Mouse (Mus musculus) heart, adult 2 months (tissue): ENCODE measurements around the gene Srr. TPM values are rescaled to one million over a fixed set of nuclear protein-coding genes. Genes with fewer than 3 reads are reported as not detected.

Experiments
- DNase-seq, 2 experiments: peaks; one replicate each; pipeline ENCODE4 v3.0.0; 2021
- H3K27ac ChIP-seq: fragments of 200-600 bp; 2 replicates; pipeline ENCODE4 v1.8.1; 2022
- H3K27me3 ChIP-seq: fragments of 200-500 bp; 2 replicates; pipeline ENCODE4 v1.6.1; 2012; ENCODE audit warnings: mild to moderate bottlenecking, low read length, inconsistent platforms, mixed read lengths; ENCODE audit not compliant: control insufficient read depth, insufficient read depth
- H3K36me3 ChIP-seq: fragments of 200-500 bp; 2 replicates; pipeline ENCODE4 v1.6.1; 2012; ENCODE audit warnings: low read length, inconsistent platforms; ENCODE audit not compliant: control insufficient read depth, insufficient read depth
- H3K4me1 ChIP-seq: fragments of 200-500 bp; 2 replicates; pipeline ENCODE4 v1.6.1; 2011; ENCODE audit warnings: low read length; ENCODE audit not compliant: control insufficient read depth, insufficient read depth
- H3K4me3 ChIP-seq: fragments of 200-600 bp; 2 replicates; pipeline ENCODE4 v1.8.1; 2022
- H3K79me2 ChIP-seq: fragments of 200-500 bp; replicated peaks from 2 replicates; pipeline ENCODE4 v1.6.1; 2012; ENCODE audit warnings: mild to moderate bottlenecking, inconsistent platforms, low read length, moderate library complexity, mixed read lengths; ENCODE audit not compliant: control insufficient read depth, insufficient read depth
- H3K9ac ChIP-seq: fragments of 200-500 bp; 2 replicates; pipeline ENCODE4 v1.6.1; 2012; ENCODE audit warnings: low read depth, mild to moderate bottlenecking, control low read depth, inconsistent platforms, low read length, mixed read lengths
- CTCF ChIP-seq: fragments of 200-600 bp; IDR thresholded peaks from 2 replicates; pipeline ENCODE4 v1.8.1; 2022; ENCODE audit warnings: antibody characterized with exemption, mild to moderate bottlenecking, moderate library complexity
- EP300 ChIP-seq: fragments of 200-500 bp; IDR thresholded peaks from 2 replicates; pipeline ENCODE4 v1.6.1; 2011; ENCODE audit warnings: low read depth, low read length, control low read depth; ENCODE audit not compliant: insufficient read depth
- POLR2A ChIP-seq: fragments of 200-500 bp; IDR thresholded peaks from 2 replicates; pipeline ENCODE4 v1.6.1; 2011; ENCODE audit warnings: mild to moderate bottlenecking, low read depth, low read length, control low read depth; ENCODE audit not compliant: insufficient read depth
- WGBS: fragments of 180-500 bp; shearing (Covaris S2); methylation state at CpG from one replicate; pipeline ENCODE4 v1.1.7; 2018; 5-methylcytosine and 5-hydroxymethylcytosine counted together
- intact Hi-C: fragments of 180-260 bp; cut with DNase I; formaldehyde crosslinking; loops from one replicate; pipeline ENCODE4 v1.15.1; 2025
- microRNA-seq, 2 experiments: library from miRNA; unstranded; fragments of <30 nt; microRNA quantifications; one replicate each; pipeline ENCODE4 v1.2.0; 2021
- polyA plus RNA-seq: library from polyadenylated mRNA; depleted of rRNA; stranded (reverse); fragments of >200 nt; gene quantifications from 2 replicates; pipeline ENCODE4 v1.2.3, GENCODE M21; 2012; rRNA removed
- total RNA-seq, 2 experiments: library from RNA; stranded (reverse); gene quantifications; 2 replicates each; pipeline ENCODE4 v1.2.3; 2021

Gene Srr
- total and polyA plus RNA-seq, 3 experiments: 12.6 to 31.7 (median 24.1) TPM

DNA sequence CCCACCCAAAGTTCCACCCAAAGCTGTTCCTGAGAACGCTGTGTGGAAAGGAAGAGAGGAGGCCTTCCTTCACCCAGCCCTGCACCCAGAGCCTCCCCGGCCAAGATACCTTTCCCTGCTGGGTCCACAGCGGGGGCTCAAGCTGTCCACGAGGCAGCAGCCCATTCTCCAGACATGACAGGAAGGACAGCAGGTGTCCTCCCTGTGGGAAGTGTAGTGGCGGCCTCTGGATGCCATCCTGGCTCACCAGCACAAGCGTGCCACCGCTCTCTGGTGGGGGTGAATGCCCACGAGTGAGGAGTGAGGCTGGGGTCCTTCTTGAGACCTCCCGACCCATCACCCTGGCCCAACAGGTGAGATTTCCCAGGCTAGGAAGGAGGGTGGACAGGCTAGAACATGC lies 60.5 kb downstream of the Srr start:
- H3K27me3 ChIP-seq: no peaks in the 10 kb centered on the region
- intact Hi-C loops: no loop called here
- H3K9ac ChIP-seq: no peak overlapping the region
- H3K4me3 ChIP-seq: no peak overlapping the region
- DNase-seq: no peak
- H3K4me1 ChIP-seq: peaks cover 7% of the 10 kb centered on the region
- WGBS: 87% methylated on average over 9 of the region's 9 CpGs
- no peaks in the 10 kb centered on the region for H3K79me2 ChIP-seq
- no peaks in the 10 kb centered on the region for H3K36me3 ChIP-seq
- TF ChIP-seq EP300: no peak
- no peak for TF ChIP-seq CTCF
- no peak for TF ChIP-seq POLR2A
- no peak overlapping the region for H3K27ac ChIP-seq

GRCm38 (mm10) chr11:74864421-74864820 lies 61.3 kb downstream of the Srr start:
- no peak for DNase-seq
- Histone ChIP-seq H3K9ac (no peak overlapping the region), H3K4me1 (peaks cover 7% of the 10 kb centered on the region), H3K36me3 (no peaks in the 10 kb centered on the region), H3K27ac (no peak overlapping the region), H3K4me3 (no peak overlapping the region), H3K79me2 (no peaks in the 10 kb centered on the region), H3K27me3 (no peaks in the 10 kb centered on the region)
- no peak for TF ChIP-seq CTCF
- no peak for TF ChIP-seq POLR2A
- no peak for TF ChIP-seq EP300
- intact Hi-C loops: no loop called here
- 74% methylated on average over 9 of the region's 9 CpGs for WGBS

- Histone ChIP-seq H3K4me1 (peaks cover 7% of the 10 kb centered on the region), H3K79me2 (no peaks in the 10 kb centered on the region), H3K36me3 (no peaks in the 10 kb centered on the region), H3K27ac (no peak overlapping the region), H3K27me3 (no peaks in the 10 kb centered on the region), H3K9ac (no peak overlapping the region), H3K4me3 (no peak overlapping the region)
- peak in 1 of 2 experiments; percentile 48 for DNase-seq
- 33% methylated on average over 11 of the region's 11 CpGs for WGBS
- no peak for TF ChIP-seq POLR2A
- peak; percentile 60 for TF ChIP-seq CTCF
- intact Hi-C loops: no loop called here
Observed at GRCm38 (mm10) chr11:74863471-74863870, 62.3 kb downstream of the Srr start.

- TF ChIP-seq POLR2A (no peak), CTCF (no peak), EP300 (no peak)
- H3K27me3 ChIP-seq: no peaks in the 10 kb centered on the region
- H3K27ac ChIP-seq: no peak overlapping the region
- DNase-seq: peak in 1 of 2 experiments; percentile 17
- peaks cover 6% of the 10 kb centered on the region for H3K4me1 ChIP-seq
- H3K9ac ChIP-seq: no peak overlapping the region
- H3K79me2 ChIP-seq: no peaks in the 10 kb centered on the region
- intact Hi-C loops: no loop called here
- H3K4me3 ChIP-seq: no peak overlapping the region
- 72% methylated on average over 5 of the region's 5 CpGs for WGBS
- H3K36me3 ChIP-seq: no peaks in the 10 kb centered on the region
Observed at GRCm38 (mm10) chr11:74862129-74862528, 63.6 kb downstream of the Srr start.

- Histone ChIP-seq H3K79me2 (no peaks in the 10 kb centered on the region), H3K36me3 (no peaks in the 10 kb centered on the region), H3K9ac (no peak overlapping the region), H3K4me1 (peaks cover 2% of the 10 kb centered on the region), H3K4me3 (no peak overlapping the region), H3K27ac (no peak overlapping the region), H3K27me3 (no peaks in the 10 kb centered on the region)
- TF ChIP-seq POLR2A: no peak
- no peak for TF ChIP-seq CTCF
- TF ChIP-seq EP300: no peak
- DNase-seq: peak in 1 of 2 experiments; percentile 14
- WGBS: 92% methylated on average over 9 of the region's 9 CpGs
- intact Hi-C loops: no loop called here
Observed at GRCm38 (mm10) chr11:74857756-74858155, 68.0 kb downstream of the Srr start.

Small RNA genes within 50 kb of the gene (microRNA-seq; reads per million reads assigned to microRNA genes)
- 0.77 to 1.1 reads per million in 2 experiments for gene Mir6926

Other genes with a start within 250 kb of the Srr start
- gene Pafah1b1, start 201.3 kb downstream of the Srr start, total RNA-seq: 100 to 1,000 TPM; 208 to 233 TPM
- gene Pafah1b1, start 201.3 kb downstream of the Srr start, polyA plus RNA-seq: 30.2 and 73.0 TPM in 2 replicates
- 10 to 100 TPM; 16.3 to 17.8 TPM for gene Mettl16, start 155.1 kb downstream of the Srr start, total RNA-seq
- gene Mettl16, start 155.1 kb downstream of the Srr start, polyA plus RNA-seq: 2.8 and 4.6 TPM in 2 replicates
- gene Mnt, start 95.0 kb downstream of the Srr start, total RNA-seq: 10 to 100 TPM in 1 of 2 experiments, 1 to 10 TPM in 1; 6.7 to 10.7 TPM
- 5.4 and 6.9 TPM in 2 replicates for gene Mnt, start 95.0 kb downstream of the Srr start, polyA plus RNA-seq
- gene Sgsm2, start 28.9 kb downstream of the Srr start, total RNA-seq: 1 to 10 TPM; 5.1 to 5.3 TPM
- gene Sgsm2, start 28.9 kb downstream of the Srr start, polyA plus RNA-seq: 8.3 and 10.2 TPM in 2 replicates
- gene Tsr1, start 27.9 kb downstream of the Srr start, total RNA-seq: 10 to 100 TPM; 17.7 to 18.5 TPM
- 7.3 and 8.8 TPM in 2 replicates for gene Tsr1, start 27.9 kb downstream of the Srr start, polyA plus RNA-seq
- gene Smg6, start 125 bp downstream of the Srr start, total RNA-seq: 10 to 100 TPM; 17.8 to 19.5 TPM
- 18.1 and 26.5 TPM in 2 replicates for gene Smg6, start 125 bp downstream of the Srr start, polyA plus RNA-seq
- 10 to 100 TPM; 12.6 to 13.6 TPM for gene Hic1, start 243.6 kb upstream of the Srr start, total RNA-seq
- gene Hic1, start 243.6 kb upstream of the Srr start, polyA plus RNA-seq: 15.5 and 19.6 TPM in 2 replicates